Mouse (Mus musculus): ENCODE data around the gene Agtrap.

Agtrap gene

DNA sequence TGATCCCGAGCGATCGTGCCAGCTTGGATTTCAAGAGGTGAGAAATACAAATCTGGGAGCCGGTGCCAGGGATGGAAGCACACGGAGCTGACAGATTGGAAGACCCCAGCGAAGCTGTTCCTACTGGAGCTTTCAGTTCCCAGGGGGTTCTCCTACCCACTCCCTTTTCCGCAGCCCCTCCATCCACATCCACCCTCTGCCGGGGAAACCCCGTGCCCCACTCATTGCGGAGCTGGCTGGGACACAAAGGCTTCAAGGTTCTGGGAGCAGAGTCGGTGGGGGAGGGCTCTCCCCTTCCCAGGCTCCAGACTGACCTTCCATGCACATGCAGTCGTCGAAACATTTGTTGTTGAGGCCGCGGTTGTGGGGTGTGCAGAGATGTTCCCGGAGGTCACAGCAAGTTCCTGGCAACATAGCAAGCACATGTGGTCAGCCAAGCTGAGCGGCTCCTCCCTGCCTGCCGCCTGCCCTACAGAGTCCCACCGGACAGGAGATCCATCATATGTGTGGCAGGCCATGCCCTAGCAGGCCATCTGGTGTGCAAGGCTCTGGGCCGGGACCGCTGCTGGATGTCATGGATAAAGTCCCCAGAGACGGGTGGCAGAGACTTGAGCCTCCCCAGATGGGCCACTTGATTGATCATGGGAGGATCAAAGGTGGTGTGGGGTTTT is 19.9 kb upstream of the Agtrap start:
- DNase-seq (ENCODE audit: low spot score in 2 of 2), result no peak

DNA sequence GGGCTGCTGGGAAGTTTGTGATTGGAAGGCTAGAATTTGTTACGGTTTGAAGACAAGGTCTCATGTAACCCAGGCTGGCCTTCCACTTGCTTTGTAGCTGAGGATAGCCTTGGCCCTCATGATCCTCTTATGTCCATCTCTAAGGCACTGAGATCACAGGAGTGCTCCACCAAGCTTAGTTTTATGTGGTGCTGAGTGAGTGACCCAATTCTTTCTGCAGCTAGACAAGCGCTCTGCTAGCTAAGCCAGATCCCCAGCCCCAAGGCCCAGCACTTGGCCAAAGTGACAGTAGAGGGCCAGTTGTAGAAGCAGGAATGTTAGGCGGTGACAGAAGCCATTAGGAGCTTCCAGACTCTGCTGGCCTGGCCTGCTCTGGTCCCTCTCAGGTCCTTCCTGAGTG is 16.3 kb upstream of the Agtrap start:
- DNase-seq (ENCODE audit: low spot score in 2 of 2), result no peak

DNA sequence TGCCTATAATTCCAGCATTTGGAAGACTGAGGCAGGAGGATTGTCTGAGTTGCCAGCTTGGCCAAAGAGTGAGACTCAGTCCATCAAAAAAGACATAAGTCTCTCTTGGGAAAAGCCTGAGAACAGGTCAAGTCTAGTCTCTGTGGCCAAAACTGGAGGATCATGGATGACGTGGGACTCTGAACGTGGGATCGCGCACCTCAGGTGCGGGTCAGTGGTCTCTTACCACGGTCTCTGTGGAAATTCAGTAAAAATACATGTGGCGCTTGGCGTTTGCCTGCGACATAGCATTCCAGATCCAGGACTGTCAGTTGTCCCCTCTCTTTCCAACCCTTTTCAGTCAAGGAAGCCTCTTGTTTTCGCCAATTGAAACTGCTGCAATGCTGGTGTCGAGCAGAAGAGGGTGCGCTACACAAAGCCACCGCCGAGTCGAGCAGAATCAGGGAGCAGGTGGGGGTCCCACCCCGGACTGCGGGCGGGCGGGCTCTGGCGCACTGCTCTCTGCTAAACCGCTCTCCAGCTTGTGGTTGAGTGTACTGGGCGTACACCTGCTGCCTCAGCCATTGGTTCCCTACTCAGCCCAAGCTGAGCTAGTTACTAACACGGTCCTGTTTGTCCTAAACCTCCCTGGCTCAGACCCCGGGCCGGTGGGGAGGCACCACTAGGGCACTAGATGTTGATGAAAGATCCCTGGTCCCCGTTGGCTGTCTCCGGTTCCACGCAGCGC is 14.1 kb upstream of the Agtrap start:
- DNase-seq (ENCODE audit: low spot score in 2 of 2), result peak in 1 of 2 experiments; percentile 58

DNA sequence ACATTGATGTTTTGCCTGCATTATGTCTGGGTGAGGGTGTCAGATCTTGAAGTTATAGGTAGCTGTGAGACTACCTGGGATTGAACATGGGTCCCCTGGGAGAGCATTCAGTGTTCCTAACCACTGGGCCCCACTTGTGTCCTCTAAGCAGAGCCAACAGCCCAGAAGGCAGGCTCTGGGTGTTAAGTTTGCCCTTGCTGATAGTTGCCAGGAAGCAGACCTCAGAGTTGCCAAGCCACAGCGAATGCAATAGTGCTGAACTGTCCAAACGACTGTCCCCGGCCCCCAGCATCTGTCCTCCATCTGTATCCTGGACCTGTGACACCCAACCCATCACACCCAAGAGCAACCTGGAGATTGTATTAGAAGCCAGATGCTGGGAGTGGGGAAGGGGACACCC is 10.8 kb upstream of the Agtrap start:
- no peak for DNase-seq (ENCODE audit: low spot score in 2 of 2)

DNA sequence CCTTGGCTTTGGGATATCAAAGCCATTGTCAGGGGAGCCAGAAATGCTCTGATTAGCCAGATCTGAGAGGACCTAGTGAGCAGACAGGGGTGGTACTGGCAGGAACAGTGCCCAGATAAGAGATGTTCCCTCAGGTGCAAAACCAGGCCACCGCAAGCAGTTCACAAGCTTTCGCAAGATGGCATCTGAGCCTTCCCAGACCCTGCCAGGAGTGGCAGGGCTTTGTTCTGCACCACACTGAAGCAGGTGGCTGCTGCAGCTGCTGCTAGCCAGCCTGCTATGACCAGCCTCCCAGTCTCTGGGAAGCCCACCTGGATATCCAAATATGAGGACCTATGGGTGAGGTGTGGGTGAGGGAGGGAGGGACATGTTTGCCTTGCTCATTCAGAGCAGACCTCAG is 10.1 kb upstream of the Agtrap start:
- DNase-seq (ENCODE audit: low spot score in 2 of 2), result no peak

DNA sequence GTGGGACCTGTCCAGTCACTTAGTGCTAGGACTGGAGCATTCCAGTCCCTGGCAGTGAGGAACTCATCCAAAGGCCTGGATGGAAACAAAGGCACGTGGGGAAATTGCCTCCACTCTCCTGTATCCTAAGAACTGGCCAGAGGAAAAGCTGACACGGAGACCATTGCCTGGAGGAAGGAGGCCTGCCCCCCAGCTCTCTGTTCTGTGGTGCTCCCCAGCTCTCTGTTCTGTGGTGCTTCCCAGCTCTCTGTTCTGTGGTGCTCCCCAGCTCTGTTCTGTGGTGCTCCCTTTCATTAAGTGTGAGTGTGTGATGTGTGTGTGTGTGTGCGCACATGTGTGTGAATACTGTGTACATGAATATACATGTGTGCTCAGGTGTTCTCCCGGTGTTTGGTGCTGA is 7.2 kb upstream of the Agtrap start:
- no peak for DNase-seq (ENCODE audit: low spot score in 2 of 2)

DNA sequence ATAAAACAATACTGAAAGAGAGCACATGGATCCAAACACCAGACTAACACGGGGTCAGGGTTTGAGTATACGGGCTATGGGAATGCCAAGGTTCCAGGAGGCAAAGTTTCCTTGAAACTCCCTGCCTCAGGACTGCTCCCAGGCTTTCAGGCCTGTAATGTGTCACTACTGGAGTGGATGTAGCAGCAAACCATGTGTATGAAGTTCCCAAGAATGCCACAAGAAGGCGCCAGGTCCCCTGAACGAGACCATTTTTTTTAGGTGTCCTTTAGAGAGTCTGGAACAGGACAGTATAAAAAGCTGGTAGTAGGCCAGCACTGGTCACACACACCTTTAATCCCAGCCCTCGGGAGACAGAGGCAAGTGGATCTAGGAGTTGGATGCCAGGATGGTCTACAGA is 6.3 kb upstream of the Agtrap start:
- peak in 1 of 2 experiments; percentile 39 for DNase-seq (ENCODE audit: low spot score in 2 of 2)

DNA sequence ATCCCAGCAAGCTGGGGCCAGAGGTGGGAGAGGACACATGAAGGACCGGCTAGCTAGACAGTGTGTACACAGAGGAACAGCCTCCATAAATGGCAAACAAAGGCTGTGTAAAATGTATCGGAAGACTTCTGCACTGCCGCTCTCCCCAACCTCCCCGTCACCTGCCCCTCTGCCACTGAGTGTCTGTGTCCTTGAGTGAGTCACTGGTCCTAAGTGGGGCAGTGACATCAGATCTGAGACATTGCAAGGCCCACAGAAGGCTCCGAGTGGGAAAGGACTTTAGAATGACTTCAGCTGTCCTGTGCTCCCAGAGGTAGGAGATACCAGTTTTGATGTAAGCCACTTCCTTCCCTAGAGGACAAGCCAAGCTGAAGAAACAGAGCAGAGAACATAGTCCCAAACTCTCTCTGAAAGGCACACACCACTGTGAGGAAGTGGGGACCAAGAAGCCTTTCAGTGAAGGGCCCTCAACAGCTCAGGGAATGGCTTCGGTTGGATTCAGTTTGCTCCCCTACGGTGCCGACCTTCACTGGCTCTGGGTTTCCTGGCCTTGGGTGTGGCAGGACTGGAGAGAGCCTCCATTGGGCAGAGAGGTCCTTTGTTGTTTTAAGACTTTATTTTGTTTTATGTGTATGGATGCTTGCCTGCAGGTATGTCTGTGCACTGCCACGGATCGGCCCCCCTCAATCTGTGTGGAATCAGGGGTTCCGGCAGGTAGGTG is 4.9 kb upstream of the Agtrap start:
- DNase-seq (ENCODE audit: low spot score in 2 of 2), result no peak

DNA sequence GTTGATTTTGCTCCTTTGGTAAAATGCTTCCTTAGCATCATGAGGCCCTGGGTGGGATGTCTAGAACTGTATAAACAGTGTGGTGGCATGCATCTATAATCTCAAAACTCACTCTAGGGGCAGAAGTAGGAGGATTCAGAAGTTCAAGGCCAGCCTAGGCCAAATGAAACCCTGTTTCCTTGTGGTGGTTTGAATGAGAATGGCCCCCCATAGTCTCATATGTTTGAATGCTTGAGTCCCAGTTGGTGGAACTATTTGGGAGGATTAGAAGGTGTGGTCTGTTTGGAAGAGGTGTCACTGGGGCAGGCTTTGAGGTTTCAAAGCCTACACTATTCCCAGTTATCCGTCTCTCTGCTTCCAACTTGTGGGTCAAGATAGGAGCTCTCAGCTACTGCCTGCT is 3.4 kb upstream of the Agtrap start:
- no peak for DNase-seq (ENCODE audit: low spot score in 2 of 2)

DNA sequence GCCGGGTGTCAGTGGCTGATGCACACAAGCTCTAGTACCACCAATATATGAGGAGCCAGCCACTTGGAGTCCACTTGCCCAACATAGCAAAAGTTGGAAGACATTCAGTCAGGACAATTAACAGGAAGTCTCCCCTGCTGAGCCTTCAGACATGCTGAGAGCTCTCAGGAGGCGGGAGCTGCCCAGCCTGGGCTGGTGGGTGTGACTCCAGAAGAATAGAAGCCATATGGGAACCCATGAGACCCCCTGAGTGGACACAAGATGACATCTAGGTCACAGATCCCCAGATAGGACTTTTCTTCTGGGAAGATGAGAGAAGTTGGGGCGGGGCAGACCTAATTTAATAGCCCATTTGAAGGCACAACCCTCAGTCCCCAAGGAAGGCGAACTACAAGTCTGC is 1.3 kb upstream of the Agtrap start:
- no peak for DNase-seq (ENCODE audit: low spot score in 2 of 2)

DNA sequence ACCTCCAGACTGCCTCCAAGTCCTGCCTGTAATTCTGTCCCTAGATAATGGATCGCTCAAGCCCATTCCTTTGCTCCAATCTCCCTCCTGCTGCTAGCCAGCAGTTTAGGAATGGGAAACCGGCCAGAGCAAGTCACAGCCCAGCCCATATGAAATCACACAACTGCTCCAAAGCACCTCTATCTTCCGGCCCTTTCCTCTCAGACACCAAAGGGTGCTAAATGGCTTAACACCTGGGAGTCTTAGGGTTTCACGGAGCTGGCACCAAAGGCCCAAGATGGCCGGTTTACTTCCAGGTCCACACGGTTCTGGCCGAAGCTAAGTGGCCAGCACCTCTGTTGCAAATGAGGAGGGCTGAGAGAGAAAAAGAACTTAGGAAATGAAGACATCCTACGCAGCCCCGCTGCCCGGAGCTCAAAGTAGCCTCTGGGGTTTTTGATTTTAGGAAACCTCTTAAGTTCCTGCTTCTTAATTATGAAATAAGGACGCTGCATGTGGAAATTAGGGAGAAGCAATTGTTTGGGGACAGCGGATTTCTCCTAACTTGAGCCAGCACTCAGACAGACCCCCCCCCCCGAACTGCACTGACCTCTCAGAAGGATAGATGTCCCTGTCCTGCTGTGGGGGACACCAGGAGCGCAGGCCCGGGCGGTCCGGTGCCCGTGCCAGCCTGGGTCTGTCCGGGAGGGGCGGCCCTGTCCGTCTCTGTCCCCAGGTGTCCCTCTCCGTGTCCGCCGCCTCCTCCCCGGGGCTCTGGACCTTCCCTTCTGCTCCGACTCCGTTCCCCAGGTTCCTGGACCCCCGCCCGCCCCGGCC is 532 bp downstream of the Agtrap start:
- no peak for DNase-seq (ENCODE audit: low spot score in 2 of 2)

DNA sequence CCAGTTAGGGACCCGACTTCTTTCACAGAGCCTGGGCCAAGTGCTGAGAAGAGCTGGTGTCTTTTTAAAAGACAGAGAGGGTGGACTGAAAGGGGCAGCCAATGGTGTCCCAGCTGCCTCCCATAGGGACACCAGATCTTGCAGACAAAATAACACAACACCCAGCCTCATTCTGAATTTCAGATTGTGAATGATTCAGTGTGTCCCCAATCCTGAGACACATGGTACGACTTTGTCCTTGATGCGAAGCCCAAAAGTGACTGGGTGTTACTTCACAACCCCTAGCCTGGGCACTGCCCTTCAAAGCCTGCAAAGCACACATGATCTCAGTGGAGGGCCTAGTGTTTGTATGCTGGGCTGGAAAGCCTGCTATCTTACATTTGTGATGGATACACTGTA is 1.9 kb downstream of the Agtrap start:
- DNase-seq (ENCODE audit: low spot score in 2 of 2), result no peak

DNA sequence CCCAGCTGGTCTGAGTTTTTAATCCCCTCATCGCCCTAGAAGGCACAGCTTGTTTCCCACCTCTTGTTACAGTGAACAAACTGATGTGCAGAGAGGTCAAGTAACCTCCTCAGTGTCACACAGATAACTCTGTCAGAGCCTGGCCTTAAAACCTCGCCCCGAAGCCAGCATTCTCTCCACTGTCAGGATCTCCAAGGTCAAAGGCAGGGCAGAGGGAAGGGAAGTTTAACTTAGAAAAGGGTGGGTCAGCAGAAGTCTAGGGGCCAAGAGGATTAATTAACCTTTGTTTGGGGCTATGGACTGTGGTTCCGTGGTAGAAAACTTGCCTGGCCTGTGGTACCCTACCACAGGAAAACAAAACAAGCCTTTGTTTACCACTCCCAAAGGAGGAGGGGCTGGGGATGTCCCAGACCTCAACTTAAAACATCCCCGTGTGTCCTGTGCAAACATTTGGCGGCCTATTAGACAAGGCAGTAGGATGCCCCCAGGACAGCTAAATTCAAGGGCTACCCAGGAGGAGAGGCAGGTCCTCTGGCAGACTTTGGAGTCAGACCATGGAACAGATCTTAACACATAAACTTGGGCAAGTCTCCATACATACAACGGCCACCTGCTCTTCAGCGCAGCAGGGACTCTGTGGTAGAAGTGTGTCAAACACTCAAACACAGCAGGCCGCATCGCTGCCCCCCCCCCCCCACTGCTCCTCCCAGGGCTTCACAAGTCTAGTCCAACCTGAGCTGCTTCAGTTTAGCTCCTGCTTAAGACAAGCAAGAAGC is 2.5 kb downstream of the Agtrap start:
- no peak for DNase-seq (ENCODE audit: low spot score in 2 of 2)

DNA sequence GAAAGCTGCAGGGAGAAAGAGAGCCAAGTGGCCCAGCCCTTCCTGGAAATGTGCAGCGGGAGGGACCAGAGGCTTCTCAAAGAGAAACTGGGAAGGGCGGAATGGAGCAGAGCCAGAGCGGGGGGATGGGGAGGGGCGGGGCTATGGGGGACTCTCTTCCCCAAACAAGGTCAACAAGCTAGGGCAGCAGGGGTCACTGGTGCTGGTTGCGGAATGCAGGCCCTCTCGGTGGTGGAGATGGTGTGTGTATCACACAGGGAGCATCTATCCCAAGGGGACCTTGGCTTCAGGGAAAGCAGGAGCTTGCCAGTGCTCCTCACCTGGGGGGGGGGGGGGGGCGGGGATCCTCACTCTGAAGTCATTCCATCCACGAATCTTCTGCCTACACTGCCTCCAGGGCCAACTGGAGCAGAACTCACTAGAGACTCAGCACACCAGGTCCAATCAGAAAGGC is 3.5 kb downstream of the Agtrap start:
- peak in 1 of 2 experiments; percentile 29 for DNase-seq (ENCODE audit: low spot score in 2 of 2)

DNA sequence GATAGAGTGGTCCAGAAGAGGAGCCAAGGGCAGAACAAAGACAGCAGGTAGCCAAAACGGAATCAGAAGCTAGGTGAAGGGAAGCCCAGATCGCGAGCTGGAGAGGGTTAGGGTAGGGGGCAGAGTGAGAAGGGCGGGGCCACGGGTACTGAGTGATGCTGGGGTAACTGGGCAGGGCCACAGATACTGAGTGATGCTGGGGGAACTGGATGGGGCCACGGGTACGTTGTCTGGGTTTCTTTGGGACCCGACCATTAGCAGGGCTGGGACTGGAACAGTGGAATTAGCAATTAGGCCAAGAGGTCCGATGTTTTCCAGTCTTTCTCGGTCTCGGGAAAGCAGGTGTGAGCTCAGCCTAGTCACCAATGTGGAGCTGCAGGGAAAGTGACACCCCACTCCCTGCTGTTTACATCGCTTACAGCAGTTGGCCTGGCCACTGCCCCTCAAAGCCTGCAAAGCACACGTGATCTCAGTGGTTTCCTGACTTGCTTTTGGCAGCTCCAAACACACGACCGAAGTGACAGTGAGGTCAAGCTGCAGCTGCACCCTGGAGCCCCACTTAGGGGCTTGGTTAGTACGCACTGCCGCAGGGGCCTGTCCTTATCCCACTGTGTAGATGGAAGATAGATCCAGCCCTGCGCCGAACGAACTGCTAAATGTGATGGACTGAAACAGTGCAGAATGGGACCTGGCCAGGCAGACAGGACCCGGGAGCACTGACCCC is 4.5 kb downstream of the Agtrap start:
- DNase-seq (ENCODE audit: low spot score in 2 of 2), result peak in 1 of 2 experiments; percentile 64

DNA sequence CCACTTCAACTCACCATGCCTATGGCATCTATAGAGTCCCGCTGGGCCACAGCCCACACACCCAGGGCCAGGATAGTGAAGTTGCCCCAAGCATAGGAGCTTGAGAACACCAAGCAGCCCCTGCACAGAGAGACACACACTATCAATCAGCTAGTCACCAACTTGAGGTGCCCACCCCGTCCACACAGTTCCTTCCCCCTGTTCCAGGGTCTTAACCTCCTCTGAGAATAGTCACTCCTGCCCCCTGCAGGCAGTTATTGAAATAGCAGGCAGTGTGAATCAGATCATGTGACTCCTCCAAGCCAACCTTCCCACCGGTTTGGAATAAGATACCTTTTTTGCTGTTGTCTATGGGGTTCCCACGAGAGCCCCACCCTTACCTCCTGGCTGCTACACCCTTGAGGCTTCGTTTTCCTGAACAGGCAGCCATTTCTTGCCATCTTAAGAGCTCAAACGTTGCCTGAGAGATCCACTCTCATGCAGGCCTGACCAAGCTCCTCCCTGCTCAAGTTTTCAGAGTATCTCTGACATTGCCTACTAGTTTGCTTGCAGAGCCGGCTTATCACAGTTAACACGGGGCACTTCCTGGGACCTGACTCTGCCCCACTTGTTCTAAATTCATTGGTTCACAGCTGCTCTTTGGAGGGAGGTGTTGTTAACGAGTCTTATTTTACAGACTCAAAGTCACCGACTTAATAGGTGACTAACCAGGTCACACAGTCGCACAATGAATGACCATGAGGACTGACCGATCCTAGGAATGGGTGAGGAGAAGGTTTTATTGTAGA is 5.4 kb downstream of the Agtrap start:
- DNase-seq (ENCODE audit: low spot score in 2 of 2), result peak; percentile 61 to 81

DNA sequence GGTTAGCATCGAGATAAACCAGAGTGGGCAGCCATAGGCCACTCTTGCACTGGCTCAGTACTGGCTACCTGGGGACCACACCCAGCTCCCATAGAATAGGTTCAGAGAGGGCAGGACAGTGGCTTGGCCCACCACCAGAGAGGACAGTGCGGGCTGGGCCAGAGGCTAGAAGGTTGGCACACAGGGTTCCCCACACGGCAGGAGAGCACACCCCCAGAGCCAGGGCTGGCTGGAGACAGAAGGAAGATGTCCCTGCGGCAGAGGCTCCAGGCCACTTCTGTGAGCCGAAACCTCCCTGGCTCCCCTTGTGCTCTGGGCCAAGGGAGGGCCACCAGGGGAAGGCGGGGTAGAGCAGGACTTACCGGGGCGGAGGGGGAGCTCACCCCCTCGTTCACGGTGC is 6.6 kb downstream of the Agtrap start:
- DNase-seq (ENCODE audit: low spot score in 2 of 2), result no peak

DNA sequence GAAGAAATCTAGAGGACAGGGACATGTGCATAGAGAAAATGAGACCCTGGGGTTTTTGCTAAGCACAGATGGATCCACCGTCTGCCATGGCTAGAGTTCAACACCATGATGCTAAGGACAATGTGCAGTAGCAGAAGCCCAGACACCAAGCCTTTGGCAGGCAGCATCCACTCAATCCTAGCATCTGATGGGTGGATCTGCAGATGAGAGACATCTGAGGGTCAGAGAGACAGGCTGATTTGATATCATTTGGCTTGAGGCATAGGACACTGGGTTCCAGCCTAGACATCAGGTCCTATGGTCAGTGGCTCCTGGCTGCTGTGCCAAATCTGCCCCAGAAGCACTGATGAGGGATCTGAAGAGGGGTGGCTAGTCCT is 7.2 kb downstream of the Agtrap start:
- DNase-seq (ENCODE audit: low spot score in 2 of 2), result no peak

DNA sequence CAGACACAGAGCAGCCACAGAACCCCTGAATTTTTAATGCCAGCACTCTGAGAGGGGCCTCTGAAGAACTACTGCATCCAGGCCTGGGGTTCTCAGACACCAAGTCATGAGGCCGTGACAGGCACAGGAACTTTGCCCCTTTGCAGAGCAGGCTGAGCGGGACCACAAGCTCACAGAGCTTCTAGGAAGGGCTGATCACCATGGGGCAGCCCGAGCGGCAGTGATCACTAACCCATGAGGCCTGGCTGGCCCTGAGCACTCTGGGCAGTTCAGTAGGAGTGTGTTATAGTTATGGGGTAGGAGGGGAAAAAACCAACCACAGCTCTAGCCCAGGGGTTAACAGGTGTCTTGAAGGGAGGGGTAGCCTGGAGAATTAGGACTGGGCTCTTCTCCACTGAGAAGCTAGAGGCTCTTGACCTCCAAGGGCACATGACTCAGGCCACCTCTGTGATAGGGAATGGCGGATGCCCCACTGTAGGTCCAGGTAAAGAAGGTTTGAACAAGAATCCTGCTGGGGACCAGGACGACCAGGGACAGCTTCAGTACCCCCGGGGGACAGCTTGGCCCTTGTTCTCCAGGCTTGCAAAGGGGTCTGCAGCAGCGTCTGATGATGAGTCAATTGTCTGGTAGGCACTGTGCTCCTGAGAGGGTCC is 7.8 kb downstream of the Agtrap start:
- no peak for DNase-seq (ENCODE audit: low spot score in 2 of 2)
